Mouse (Mus musculus) fibroblast of lung, adult 2 months (primary cell): Measurements from ENCODE around the gene Tcf12.

Source experiments
- DNase-seq: peaks from one replicate; pipeline ENCODE4 v3.0.0-alpha.2; 2011; ENCODE audit warnings: low read depth

Tcf12 gene

DNA sequence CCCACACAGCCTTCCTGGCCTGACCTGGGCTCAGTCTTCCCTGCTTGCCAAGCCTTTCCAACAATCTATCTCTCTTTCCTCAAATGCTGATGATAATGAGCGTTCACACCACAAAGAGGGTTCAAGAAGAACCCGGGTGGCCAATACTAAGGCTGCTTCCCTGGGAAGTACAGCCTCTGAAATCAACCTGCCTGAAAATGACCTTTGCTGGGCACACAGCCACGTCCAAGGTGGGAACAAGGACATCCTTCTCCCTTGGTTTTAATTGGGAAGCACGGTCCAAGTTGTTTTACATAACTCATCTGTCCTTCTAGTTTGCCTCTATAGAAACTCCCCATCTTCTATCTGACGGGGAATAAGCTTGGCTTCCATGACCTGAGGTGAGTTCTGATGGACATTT, 312.1 kb downstream of the Tcf12 start:
- no peak for DNase-seq

DNA sequence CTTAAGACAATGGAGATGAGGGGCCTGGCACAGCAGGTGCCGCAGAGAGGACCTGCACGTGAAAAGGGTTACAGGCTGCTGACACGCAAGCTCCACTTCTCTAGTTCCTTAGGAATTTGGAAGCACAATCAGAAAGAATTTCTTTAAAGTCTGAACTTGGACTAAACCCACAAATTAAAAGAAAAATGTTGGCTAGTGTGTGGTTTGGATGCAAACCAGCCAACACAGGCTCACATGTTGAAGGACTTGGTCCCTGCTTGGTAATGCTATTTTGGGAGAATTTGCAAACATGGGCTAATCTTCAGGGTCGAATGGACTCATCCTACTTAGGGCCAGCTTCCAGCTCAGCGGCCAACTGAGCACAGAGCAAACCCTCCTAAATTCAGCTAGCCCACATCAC, 313.5 kb downstream of the Tcf12 start:
- peak; percentile 61 for DNase-seq
